Mouse (Mus musculus) layer of hippocampus, postnatal 10 days (tissue): ENCODE results near the gene Lrtm1. TPM values are rescaled to one million over a fixed set of nuclear protein-coding genes. Genes with fewer than 3 reads are reported as not detected.
A peak's percentile ranks its signal among the peaks of the same experiment; 100 is the strongest.

Source experiments
- DNase-seq, 2 experiments: peaks; one replicate each; pipeline ENCODE4 v3.0.0; 2021; ENCODE audit warnings: low spot score in 2 of 2
- long read RNA-seq: library from polyadenylated mRNA; stranded (forward); transcript quantifications from one replicate; pipeline ENCODE4 v2.0.0, GENCODE M21; 2023
- total RNA-seq, 2 experiments: library from RNA; stranded (reverse); gene quantifications; 2 replicates each; pipeline ENCODE4 v1.2.3; 2021

The Lrtm1 gene
- not detected for total RNA-seq
- long read RNA-seq, partial matches to known transcripts: 0 of 5 reads
- long read RNA-seq, other reads (novel, unspliced or antisense): 5 of 5 reads

GRCm38 (mm10) chr14:29017883-29018282 lies at the start of gene Lrtm1:
TSS of gene Lrtm1 (plus strand) at chr14:29018208.
- DNase-seq: no peak

DNA sequence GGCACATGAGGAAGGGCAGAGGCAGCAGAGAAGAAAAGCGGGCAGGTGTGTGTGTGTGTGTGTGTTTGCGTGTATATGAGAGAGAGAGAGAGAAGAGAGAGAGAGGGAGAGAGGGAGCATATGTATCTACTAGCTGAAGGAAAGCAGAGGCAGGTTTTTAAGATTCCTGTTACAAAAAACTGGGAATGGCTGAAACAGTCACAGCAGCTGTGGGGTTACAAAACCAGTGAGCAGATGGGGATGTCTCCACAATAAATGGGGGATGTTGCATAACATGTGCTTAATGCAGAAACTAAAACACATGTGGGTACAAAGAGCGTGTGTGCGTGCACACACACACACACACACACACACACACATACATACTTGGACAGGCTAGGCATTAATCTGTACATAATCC lies 48.8 kb upstream of the Lrtm1 start:
- DNase-seq: no peak

DNA sequence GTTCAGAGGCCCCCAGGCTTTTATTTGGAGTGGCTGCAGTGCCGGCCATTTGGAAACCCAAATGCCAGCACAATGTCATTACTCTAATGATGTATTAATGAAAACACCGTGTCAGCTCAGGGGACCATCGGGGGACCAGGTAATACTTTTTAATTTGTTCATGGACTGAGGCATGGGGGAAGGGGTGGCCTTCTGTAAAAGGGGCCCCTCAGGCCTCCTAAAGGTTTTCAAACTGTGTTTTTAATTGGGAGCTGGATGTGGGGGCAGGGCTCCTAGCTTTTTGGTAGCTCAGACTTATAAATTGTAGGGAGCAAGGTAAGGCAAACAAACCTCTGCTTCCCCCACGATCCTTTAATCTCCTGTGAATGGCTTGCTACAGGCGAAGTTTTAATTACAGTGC lies 45.4 kb upstream of the Lrtm1 start:
- DNase-seq: no peak

- no peak for DNase-seq
Measured at GRCm38 (mm10) chr14:28979230-28979629, 38.8 kb upstream of the Lrtm1 start.

DNA sequence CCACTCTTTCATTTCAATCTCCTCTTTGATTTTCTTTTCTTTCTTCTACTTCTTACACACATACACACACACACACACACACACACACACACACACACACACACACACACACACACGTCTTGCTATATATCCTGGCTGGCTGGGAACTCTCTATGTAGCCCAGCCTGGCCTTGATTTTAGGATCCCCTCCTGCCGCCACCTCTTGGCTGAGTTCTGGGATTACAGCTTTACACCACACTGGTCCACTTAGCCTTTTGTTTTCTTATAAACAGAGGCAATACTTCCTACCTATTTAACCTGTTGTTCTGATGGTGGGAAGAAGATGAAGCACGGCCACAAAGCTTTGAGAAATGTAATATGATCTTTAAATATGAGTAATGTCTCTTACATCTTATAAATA lies 37.5 kb upstream of the Lrtm1 start:
- DNase-seq: peak in 1 of 2 experiments; percentile 25

DNA sequence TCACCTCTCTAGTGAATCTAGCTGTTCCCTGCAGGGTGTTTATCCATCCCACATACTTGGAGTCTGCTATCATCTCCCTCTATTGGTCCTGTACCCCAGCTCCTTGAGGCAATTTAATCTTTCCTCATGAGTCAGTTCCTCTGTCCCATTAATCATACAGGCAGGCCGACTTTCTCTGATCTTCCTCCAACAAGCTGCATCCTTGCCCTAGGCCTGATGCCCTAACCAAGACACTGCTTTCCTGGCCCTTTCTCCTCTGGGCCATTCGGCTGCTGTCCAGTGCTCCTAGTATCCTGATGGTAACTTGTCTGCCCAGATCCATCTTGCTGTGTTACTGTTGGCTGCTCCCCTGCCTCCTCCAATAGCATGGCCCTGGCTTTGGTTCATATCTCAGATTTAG lies 33.7 kb upstream of the Lrtm1 start:
- no peak for DNase-seq

DNA sequence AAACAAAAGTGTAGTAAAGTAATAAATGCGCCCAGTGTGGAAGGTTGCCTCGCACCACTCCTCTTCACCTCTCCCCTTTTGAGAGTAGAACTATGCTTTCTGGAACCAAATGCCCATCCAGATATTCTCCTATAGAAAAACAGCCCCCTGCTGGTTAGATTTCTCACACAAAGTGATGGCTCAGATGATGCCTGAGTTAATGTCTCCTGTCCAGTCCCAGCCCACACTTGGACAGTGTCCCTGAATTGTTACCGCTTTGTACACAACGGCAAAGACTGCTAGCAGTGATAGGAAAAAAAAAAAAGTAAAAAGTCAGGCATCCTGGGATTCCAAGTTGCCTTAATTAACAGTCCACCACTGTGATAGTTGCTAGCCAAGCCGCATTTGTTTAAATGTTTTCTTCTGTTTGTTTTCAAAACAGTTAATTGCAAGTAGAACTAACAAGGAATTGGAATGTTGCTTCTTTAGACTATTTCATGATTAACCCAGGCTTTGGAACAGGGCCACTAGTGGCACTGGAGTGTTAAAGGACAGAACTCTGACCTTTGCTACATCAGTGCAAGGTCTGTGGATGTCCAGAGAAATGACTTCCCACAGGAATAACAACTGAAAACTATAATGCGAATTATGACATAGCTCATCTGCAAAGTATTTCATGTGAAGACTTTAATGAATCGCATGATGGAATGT lies 29.7 kb upstream of the Lrtm1 start:
- DNase-seq: no peak

GRCm38 (mm10) chr14:28996569-28996968 lies 21.4 kb upstream of the Lrtm1 start:
- no peak for DNase-seq

GRCm38 (mm10) chr14:29005228-29005840 lies 12.7 kb upstream of the Lrtm1 start:
- no peak for DNase-seq

DNA sequence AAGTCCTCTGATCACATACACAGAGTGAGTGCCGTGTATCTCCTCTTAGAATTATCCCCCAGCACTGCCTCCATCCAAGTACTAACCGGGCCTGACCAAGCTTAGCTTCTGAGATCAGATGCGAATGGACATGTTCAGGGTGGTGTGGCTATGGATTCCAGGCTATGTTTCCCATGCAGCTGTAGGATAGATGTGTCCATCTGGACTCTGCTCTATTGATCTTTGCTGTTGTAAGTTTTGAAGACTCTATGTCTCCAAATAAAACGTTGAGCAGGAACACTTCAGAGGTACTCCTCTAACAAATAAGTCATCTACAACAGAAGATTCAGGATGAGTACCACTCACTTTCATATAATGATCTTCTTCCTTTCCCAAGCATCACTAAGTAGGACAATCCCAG lies 8.4 kb upstream of the Lrtm1 start:
- DNase-seq: no peak

DNA sequence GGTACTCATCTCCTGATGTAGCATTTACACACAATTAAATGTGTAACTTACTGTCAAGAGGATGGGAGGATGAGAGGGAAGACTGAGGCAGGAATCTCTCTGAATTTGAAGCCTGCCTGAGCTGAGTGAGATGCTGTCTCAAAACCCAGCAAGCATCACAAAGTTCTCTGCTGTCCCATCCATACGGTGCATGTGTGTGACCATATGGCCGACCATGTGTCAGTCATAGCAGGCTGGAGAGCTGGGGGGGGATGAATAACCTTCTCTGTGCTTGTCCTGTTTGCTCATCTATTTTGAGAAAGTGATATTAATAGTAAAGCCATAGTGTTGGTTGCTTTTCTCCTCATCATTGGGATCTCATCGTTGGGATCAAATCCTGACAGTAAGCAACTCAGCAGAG lies 4.8 kb upstream of the Lrtm1 start:
- no peak for DNase-seq

DNA sequence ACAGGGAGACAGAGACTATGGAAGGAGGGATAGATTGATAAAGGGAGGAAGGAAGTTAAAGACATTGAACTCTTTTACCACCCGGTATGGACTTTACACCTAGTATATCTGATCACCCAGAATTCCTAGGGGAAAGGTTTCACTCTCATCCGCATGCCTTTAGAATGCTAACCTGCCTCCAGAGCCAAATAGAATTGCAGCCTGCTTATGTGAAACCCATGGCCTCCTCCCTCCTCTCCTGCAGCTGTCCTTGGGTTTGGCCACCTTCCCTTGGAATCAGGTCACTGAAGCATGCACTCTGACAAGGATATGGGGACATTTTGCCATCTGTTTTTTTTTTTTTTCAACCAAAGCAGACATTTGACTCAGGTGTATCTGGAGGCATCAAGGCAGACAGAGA lies 3.3 kb upstream of the Lrtm1 start:
- DNase-seq: no peak

DNA sequence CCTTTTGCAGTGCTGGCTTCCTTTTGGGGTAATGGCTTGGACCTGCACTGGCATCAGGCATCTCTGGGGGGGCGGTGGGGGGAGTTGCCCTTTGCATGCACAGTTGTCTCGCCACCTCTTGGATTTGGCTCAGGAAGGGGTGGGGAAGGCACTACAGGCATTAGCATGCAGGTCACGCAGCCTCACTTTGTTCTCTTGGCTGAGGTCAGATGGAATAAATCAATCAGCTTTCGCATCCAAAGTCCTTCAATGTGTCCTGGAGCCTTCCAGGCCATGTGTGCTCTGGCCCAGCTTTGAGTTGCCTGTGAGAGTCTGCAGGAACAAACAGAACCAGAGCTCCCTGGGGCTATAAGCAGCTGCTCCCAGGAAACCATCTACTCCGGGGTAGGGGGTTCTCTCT lies 2.1 kb upstream of the Lrtm1 start:
- DNase-seq: peak; percentile 60 to 64

- DNase-seq: no peak
Measured at GRCm38 (mm10) chr14:29018316-29019000, 450 bp downstream of the Lrtm1 start.

GRCm38 (mm10) chr14:29021295-29021694 lies 3.3 kb downstream of the Lrtm1 start:
- no peak for DNase-seq

- no peak for DNase-seq
Measured at GRCm38 (mm10) chr14:29023246-29023645, 5.2 kb downstream of the Lrtm1 start.

DNA sequence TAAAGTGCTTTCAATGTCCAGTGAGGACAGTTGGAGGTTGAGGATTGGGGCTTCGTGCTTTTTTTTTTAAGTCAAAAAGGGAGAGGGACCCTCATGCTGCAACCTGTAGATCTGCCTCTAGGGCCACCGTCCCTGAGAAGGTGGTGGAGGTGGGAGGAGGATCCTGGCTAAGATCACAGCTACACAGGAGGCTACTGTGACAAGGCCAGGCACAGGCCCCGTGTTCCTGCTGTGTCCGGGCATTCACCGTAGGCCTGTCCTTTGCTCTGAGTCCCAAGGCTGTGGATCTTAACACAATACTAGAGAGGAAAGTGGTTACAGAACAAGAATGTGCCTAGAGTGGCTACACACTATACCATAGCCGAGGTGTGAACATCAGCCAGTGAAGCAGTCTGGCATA lies 7.3 kb downstream of the Lrtm1 start:
- DNase-seq: no peak

DNA sequence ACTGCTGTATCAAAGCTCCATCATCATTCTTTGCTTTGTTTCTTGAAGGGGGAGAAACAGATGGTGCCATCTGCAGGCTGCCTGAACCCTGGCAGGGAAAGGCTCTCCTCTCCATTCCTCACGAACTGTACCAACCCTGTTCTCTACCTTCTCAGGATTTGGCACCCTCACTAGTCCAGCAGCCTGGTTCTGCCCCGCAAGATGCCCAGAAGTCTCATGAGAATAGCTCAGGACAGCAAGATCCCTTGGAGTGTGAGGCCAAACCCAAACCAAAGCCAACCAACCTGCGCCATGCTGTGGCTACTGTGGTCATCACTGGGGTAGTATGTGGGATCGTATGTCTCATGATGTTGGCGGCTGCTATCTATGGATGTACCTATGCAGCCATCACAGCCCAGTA lies 9.3 kb downstream of the Lrtm1 start:
- DNase-seq: no peak

DNA sequence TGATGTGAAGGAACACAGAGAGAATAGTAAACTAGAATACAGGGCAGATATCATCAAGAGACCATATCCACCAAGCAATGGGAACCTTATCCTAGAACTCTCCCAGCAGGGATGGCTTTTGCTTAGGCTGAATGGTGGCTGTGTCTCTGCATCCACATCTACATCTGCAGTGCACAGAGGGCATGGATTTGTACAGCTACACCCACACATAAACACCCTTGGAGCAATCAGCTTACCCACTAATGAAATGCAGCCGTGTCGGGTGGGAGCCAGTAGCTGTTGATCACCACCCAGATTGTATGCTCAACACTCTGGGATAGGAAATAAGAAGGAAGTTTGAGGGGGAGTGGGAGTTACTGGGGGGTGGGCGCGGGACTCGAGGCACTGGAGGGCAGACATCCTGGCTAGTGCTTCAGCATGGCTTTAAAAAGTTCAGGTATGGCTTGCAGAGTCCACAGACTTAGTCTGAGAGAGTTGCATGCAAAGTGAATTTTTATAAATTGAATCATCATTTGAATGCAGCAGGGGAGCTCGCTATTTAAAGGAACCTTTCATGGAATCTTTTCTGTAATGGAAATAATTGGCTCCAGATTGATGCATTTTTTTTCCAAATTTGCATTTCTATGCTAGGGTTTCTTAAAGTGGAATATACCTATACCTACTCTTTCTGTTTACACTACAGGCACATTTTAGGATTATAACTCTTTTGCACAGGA lies 10.5 kb downstream of the Lrtm1 start:
- DNase-seq: peak in 1 of 2 experiments; percentile 26

DNA sequence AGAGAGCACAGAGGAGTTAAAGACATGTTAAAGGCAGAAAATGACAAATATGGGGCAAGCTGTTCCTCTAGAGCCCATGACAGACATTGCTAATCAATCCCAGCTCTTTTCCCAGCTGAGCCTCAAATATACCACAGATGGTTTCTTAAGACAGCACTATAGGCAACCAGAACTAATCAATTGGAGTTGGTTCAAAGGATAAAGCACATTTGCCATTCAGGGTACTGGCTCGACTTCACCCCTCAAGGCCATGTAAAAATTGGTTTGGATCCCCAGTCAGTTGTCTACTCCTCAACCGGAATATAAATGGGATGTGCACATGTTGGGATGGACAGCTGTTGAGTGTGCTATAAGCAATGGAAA lies 11.1 kb downstream of the Lrtm1 start:
- no peak for DNase-seq

- DNase-seq: no peak
Measured at GRCm38 (mm10) chr14:29029896-29030420, 11.9 kb downstream of the Lrtm1 start.

DNA sequence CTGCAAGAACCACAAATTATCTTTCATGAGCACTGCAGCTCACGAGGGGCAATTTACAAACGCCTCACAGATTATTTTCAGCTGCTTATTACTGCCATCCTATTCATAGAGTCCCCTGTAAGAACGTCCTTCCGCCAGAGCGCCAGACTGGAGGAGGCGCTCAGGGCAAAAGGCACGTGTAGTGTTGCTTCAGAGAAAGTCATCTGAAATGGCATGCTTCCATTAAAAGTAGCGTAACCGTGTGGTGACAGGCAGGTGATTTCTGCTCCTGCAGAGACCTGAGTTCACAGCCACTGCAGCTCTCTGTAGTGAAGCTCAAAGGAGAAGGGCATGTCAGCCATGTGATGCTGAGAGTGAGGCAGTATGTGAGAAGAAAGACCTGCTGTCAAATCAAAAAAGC lies 12.5 kb downstream of the Lrtm1 start:
- no peak for DNase-seq
